Mouse (Mus musculus): ENCODE data around the gene Cdkl4. TPM values are rescaled to one million over a fixed set of nuclear protein-coding genes. Genes with fewer than 3 reads are reported as not detected.

Cdkl4 gene
- polyA plus RNA-seq, 1 experiment from 2014 or later, result 3.9 TPM

DNA sequence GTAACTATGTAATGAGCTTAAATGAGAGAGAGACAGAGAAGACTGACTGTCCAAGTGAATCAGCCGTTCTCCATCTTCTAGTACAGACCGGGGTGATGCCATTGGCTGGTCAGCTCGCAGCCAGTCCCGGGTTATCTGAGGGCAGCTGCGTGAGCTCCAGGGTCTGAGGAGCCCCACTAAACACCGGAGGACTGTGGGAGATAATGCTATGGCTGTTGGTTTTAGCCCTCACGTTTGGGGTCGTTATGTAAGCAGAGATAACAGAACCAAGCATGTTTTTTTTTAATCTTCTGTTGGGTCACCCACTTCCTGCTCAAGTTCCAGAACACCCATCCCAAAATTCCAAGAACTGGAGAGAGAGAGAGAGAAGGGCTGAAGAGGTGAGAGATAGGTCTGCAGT, 63.8 kb downstream of the Cdkl4 start:
- Histone ChIP-seq H3K36me3 (ENCODE audit: control insufficient read depth, insufficient read depth) (no peaks in the 10 kb centered on the region), H3K27ac (ENCODE audit: low read length) (no peak overlapping the region), H3K4me1 (replicated peaks; ENCODE audit: control insufficient read depth, insufficient read depth, low read length) (no peaks in the 10 kb centered on the region), H3K9me3 (ENCODE audit: control insufficient read depth, low read length) (no peaks in the 10 kb centered on the region), H3K4me3 (replicated peaks; ENCODE audit: low read length) (no peak overlapping the region), H3K4me2 (ENCODE audit: low read length) (no peak overlapping the region), H3K9ac (replicated peaks; ENCODE audit: low read depth, low read length) (no peak overlapping the region), H3K27me3 (replicated peaks; ENCODE audit: control insufficient read depth, insufficient read depth, low read length) (no peaks in the 10 kb centered on the region)
- 84% methylated on average over 8 of the region's 8 CpGs for WGBS
- no peak for ATAC-seq

GRCm38 (mm10) chr17:80510459-80510855, 67.2 kb downstream of the Cdkl4 start:
- no peak overlapping the region for H3K27ac ChIP-seq (ENCODE audit: low read length)
- H3K4me3 ChIP-seq (replicated peaks; ENCODE audit: low read length), result no peak overlapping the region
- H3K4me1 ChIP-seq (replicated peaks; ENCODE audit: control insufficient read depth, insufficient read depth, low read length), result no peaks in the 10 kb centered on the region
- H3K36me3 ChIP-seq (ENCODE audit: control insufficient read depth, insufficient read depth), result no peaks in the 10 kb centered on the region
- H3K4me2 ChIP-seq (ENCODE audit: low read length), result no peak overlapping the region
- H3K27me3 ChIP-seq (replicated peaks; ENCODE audit: control insufficient read depth, insufficient read depth, low read length), result no peaks in the 10 kb centered on the region
- no peak for ATAC-seq
- no peak overlapping the region for H3K9ac ChIP-seq (replicated peaks; ENCODE audit: low read depth, low read length)
- no peaks in the 10 kb centered on the region for H3K9me3 ChIP-seq (ENCODE audit: control insufficient read depth, low read length)
- 84% methylated on average over 3 of the region's 3 CpGs for WGBS

DNA sequence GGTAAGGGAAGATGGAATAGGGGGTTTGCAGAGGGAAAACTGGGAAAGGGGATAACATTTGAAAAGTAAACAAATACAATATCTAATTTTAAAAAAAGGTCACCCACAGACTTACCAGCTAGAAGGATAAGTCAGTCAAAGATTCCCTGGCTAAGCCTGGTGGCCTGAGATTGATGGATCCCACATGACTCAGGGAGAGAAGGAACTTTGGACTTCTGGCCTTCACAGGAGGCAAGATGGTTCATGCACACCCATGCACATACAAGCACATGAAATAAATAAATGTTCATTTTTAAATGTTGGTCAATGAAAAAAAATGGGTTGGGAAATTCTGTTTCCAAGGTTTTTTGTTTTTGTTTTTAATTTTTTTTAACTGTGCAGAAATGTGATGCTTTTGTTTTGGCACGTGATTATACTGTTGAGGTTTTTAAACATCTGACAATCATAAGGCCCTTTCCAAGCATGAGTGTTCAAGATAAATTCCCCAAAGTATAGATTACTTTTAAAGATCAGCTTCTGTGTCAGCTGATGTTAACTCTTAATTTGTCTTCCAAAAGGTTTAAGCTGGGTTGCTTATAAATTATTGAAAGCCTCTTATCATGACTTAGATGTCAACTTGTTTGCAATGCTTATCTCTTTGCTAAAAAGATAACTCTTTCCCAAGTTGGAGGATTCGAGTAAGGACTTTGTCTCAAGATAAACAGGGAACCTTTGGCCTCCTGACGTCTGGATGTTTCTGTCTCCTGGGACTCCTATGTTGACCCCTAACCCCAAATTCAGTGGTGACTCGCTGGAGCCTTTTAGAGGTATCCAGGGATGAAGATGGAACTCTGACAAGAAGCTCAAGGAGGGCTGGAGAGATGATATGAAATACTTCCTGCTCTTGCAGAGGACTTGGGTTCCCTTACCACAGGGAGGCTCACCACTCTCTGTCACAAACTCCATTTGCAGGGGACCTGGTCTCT, 67.8 kb downstream of the Cdkl4 start:
- no peaks in the 10 kb centered on the region for H3K27me3 ChIP-seq (replicated peaks; ENCODE audit: control insufficient read depth, insufficient read depth, low read length)
- no peaks in the 10 kb centered on the region for H3K4me1 ChIP-seq (replicated peaks; ENCODE audit: control insufficient read depth, insufficient read depth, low read length)
- no peak overlapping the region for H3K4me3 ChIP-seq (replicated peaks; ENCODE audit: low read length)
- no peak overlapping the region for H3K4me2 ChIP-seq (ENCODE audit: low read length)
- no peak overlapping the region for H3K27ac ChIP-seq (ENCODE audit: low read length)
- no peaks in the 10 kb centered on the region for H3K9me3 ChIP-seq (ENCODE audit: control insufficient read depth, low read length)
- 70% methylated on average over 4 of the region's 4 CpGs for WGBS
- H3K36me3 ChIP-seq (ENCODE audit: control insufficient read depth, insufficient read depth), result no peaks in the 10 kb centered on the region
- no peak overlapping the region for H3K9ac ChIP-seq (replicated peaks; ENCODE audit: low read depth, low read length)
- no peak for ATAC-seq

- Histone ChIP-seq H3K4me2 (ENCODE audit: low read length) (no peak overlapping the region), H3K27me3 (replicated peaks; ENCODE audit: control insufficient read depth, insufficient read depth, low read length) (no peaks in the 10 kb centered on the region), H3K9ac (replicated peaks; ENCODE audit: low read depth, low read length) (no peak overlapping the region), H3K27ac (ENCODE audit: low read length) (no peak overlapping the region), H3K36me3 (ENCODE audit: control insufficient read depth, insufficient read depth) (no peaks in the 10 kb centered on the region), H3K4me3 (replicated peaks; ENCODE audit: low read length) (no peak overlapping the region), H3K4me1 (replicated peaks; ENCODE audit: control insufficient read depth, insufficient read depth, low read length) (no peaks in the 10 kb centered on the region), H3K9me3 (ENCODE audit: control insufficient read depth, low read length) (no peaks in the 10 kb centered on the region)
- 89% methylated on average over 6 of the region's 6 CpGs for WGBS
- no peak for ATAC-seq
These were observed 71.8 kb downstream of the Cdkl4 start for GRCm38 (mm10) chr17:80505766-80506165.

DNA sequence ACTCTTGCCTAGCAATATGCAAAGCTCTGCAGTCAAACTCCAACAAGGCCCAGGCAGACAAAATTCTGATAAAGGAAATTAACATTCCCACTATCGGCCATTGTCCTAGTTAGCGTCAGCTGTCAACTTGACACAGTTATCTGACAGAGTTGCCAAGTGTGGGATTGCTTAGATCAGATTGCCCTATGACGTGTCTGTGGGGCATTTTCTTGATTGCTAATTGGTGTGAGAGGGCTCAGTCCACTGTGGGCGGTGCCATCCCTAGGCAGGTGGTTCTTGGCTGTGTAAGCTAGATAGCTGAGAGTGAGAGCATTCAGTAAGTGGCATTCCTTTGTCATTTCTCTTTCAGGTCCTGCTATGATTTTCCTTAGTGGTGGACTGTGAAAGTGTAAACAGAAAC, 72.3 kb downstream of the Cdkl4 start:
- Histone ChIP-seq H3K27me3 (replicated peaks; ENCODE audit: control insufficient read depth, insufficient read depth, low read length) (no peaks in the 10 kb centered on the region), H3K9ac (replicated peaks; ENCODE audit: low read depth, low read length) (no peak overlapping the region), H3K9me3 (ENCODE audit: control insufficient read depth, low read length) (no peaks in the 10 kb centered on the region), H3K4me2 (ENCODE audit: low read length) (no peak overlapping the region), H3K4me1 (replicated peaks; ENCODE audit: control insufficient read depth, insufficient read depth, low read length) (no peaks in the 10 kb centered on the region), H3K36me3 (ENCODE audit: control insufficient read depth, insufficient read depth) (no peaks in the 10 kb centered on the region), H3K27ac (ENCODE audit: low read length) (no peak overlapping the region), H3K4me3 (replicated peaks; ENCODE audit: low read length) (no peak overlapping the region)
- no peak for ATAC-seq
- WGBS, result 78% methylated on average over 4 of the region's 4 CpGs

GRCm38 (mm10) chr17:80501805-80502172, 75.8 kb downstream of the Cdkl4 start:
- Histone ChIP-seq H3K36me3 (ENCODE audit: control insufficient read depth, insufficient read depth) (no peaks in the 10 kb centered on the region), H3K27ac (ENCODE audit: low read length) (no peak overlapping the region), H3K9me3 (ENCODE audit: control insufficient read depth, low read length) (no peaks in the 10 kb centered on the region), H3K4me2 (ENCODE audit: low read length) (no peak overlapping the region), H3K9ac (replicated peaks; ENCODE audit: low read depth, low read length) (no peak overlapping the region), H3K27me3 (replicated peaks; ENCODE audit: control insufficient read depth, insufficient read depth, low read length) (no peaks in the 10 kb centered on the region), H3K4me3 (replicated peaks; ENCODE audit: low read length) (no peak overlapping the region), H3K4me1 (replicated peaks; ENCODE audit: control insufficient read depth, insufficient read depth, low read length) (no peaks in the 10 kb centered on the region)
- WGBS, result 85% methylated on average over 2 of the region's 2 CpGs
- no peak for ATAC-seq

- Histone ChIP-seq H3K4me1 (replicated peaks; ENCODE audit: control insufficient read depth, insufficient read depth, low read length) (no peaks in the 10 kb centered on the region), H3K27me3 (replicated peaks; ENCODE audit: control insufficient read depth, insufficient read depth, low read length) (no peaks in the 10 kb centered on the region), H3K4me3 (replicated peaks; ENCODE audit: low read length) (no peak overlapping the region), H3K4me2 (ENCODE audit: low read length) (no peak overlapping the region), H3K9me3 (ENCODE audit: control insufficient read depth, low read length) (no peaks in the 10 kb centered on the region), H3K9ac (replicated peaks; ENCODE audit: low read depth, low read length) (no peak overlapping the region), H3K27ac (ENCODE audit: low read length) (no peak overlapping the region), H3K36me3 (ENCODE audit: control insufficient read depth, insufficient read depth) (no peaks in the 10 kb centered on the region)
- 72% methylated on average over 4 of the region's 5 CpGs for WGBS
- ATAC-seq, result no peak
These were observed 76.4 kb downstream of the Cdkl4 start for GRCm38 (mm10) chr17:80501037-80501804.

DNA sequence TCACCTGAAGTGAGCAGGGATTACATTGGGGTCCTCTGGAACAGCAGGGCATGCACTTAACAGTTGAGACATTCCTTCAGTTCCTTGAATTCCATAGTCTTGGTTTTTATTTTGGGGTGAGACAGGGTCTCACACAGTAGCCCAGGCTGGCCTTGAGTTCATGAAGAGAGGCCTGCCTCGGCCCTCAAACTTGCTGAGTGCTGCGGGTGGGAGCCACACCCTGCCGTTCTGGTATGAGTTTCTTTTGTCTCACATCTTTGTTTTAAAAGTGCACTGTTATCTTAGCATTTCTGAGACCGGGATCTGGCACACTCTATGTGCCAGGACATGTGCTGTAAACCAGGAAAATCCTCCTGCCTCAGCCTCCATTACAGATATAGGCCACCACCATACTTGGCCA, 77.6 kb downstream of the Cdkl4 start:
- Histone ChIP-seq H3K4me1 (replicated peaks; ENCODE audit: control insufficient read depth, insufficient read depth, low read length) (no peaks in the 10 kb centered on the region), H3K27ac (ENCODE audit: low read length) (no peak overlapping the region), H3K27me3 (replicated peaks; ENCODE audit: control insufficient read depth, insufficient read depth, low read length) (no peaks in the 10 kb centered on the region), H3K9me3 (ENCODE audit: control insufficient read depth, low read length) (no peaks in the 10 kb centered on the region), H3K4me2 (ENCODE audit: low read length) (no peak overlapping the region), H3K4me3 (replicated peaks; ENCODE audit: low read length) (no peak overlapping the region), H3K36me3 (ENCODE audit: control insufficient read depth, insufficient read depth) (no peaks in the 10 kb centered on the region), H3K9ac (replicated peaks; ENCODE audit: low read depth, low read length) (no peak overlapping the region)
- ATAC-seq, result no peak
- 75% methylated on average over 4 of the region's 4 CpGs for WGBS

- WGBS, result 66% methylated on average over 11 of the region's 11 CpGs
- H3K9me3 ChIP-seq (ENCODE audit: control insufficient read depth, low read length), result no peaks in the 10 kb centered on the region
- H3K4me1 ChIP-seq (replicated peaks; ENCODE audit: control insufficient read depth, insufficient read depth, low read length), result no peaks in the 10 kb centered on the region
- no peak overlapping the region for H3K4me3 ChIP-seq (replicated peaks; ENCODE audit: low read length)
- no peak overlapping the region for H3K27ac ChIP-seq (ENCODE audit: low read length)
- no peak for ATAC-seq
- H3K9ac ChIP-seq (replicated peaks; ENCODE audit: low read depth, low read length), result no peak overlapping the region
- H3K36me3 ChIP-seq (ENCODE audit: control insufficient read depth, insufficient read depth), result no peaks in the 10 kb centered on the region
- no peak overlapping the region for H3K4me2 ChIP-seq (ENCODE audit: low read length)
- no peaks in the 10 kb centered on the region for H3K27me3 ChIP-seq (replicated peaks; ENCODE audit: control insufficient read depth, insufficient read depth, low read length)
These were observed 78.9 kb downstream of the Cdkl4 start for GRCm38 (mm10) chr17:80498600-80499268.

Measured in forebrain, embryonic 16.5 days (tissue).